In genomic region chr3:131245766-131246578, GRCm38 (mm10) we compare ENCODE assay signal across 8 mouse cellular contexts. TPM values are rescaled to one million over a fixed set of nuclear protein-coding genes. Genes with fewer than 3 reads are reported as not detected.
DNase-seq lines count a peak whose midpoint lies in the region; ATAC-seq lines count a peak whose summit lies in the region.

No protein-coding gene starts in this region.

- peak; percentile 97 for DNase-seq in heart, adult 11 months
- no peak for DNase-seq in heart, postnatal 25 days (ENCODE audit: low spot score)
- peak; percentile 81 to 91 for DNase-seq in cerebellum, postnatal 10 days
- DNase-seq in gastrocnemius, adult 18-20 months (ENCODE audit: low spot score) = peak; percentile 72
- peak; percentile 24 to 26 for DNase-seq in left cerebral cortex, adult 8-10 months (ENCODE audit: low spot score in 2 of 2)
- peak; percentile 80 for DNase-seq in mesoderm, embryonic 11.5 days (ENCODE audit: low read depth, low spot score)
- DNase-seq in right cerebral cortex, postnatal 36 days (ENCODE audit: low spot score in 2 of 2) = peak; percentile 20 to 28

- intact Hi-C loops in heart, postnatal 25 days (cut with DNase I) = no loop called here

- peak; percentile 73 for ATAC-seq in inflammation-experienced regulatory T-cells, adult 6 months

RNA-seq across cellular contexts. Expression of gene Hadh, which starts 25.9 kb away (rescaled TPM):
- total RNA-seq in heart, postnatal 25 days (2021) = 100 to 1,000 TPM; 662 to 714 TPM
- 100 to 1,000 TPM; 157 to 189 TPM for total RNA-seq in gastrocnemius, adult 18-20 months (2021)
- polyA plus RNA-seq in inflammation-experienced regulatory T-cells, adult 6 months (2017; shearing (Covaris generic)) = 10 to 100 TPM; 59.7 to 85.1 (median 81.0) TPM
- total RNA-seq in left cerebral cortex, adult 8-10 months (2022) = 10 to 100 TPM; 22.9 to 28.0 (median 26.1) TPM

RNA-seq across cellular contexts. Expression of gene Cyp2u1, which starts 57.1 kb away (rescaled TPM):
- total RNA-seq in heart, postnatal 25 days (2021) = 10 to 100 TPM; 33.7 to 34.8 TPM
- total RNA-seq in gastrocnemius, adult 18-20 months (2021) = 10 to 100 TPM; 14.8 to 16.5 TPM
- 1 to 10 TPM in 2 of 3 experiments, under 1 TPM in 1; 0.68 to 2.3 (median 1.4) TPM for polyA plus RNA-seq in inflammation-experienced regulatory T-cells, adult 6 months (2017; shearing (Covaris generic))
- total RNA-seq in left cerebral cortex, adult 8-10 months (2022) = 10 to 100 TPM; 17.0 to 20.6 (median 19.0) TPM

Comparison
In these comparisons a context has a peak if more than half of its experiments do, and no peak if none do; other contexts are left out.
1. RNA of gene Hadh, which starts 25.9 kb away (total RNA-seq): 662 to 714 TPM in heart, postnatal 25 days and 157 to 189 TPM in gastrocnemius, adult 18-20 months; 22.9 to 28.0 TPM in left cerebral cortex, adult 8-10 months; every median in the first group is over 4 times any median in the second.